Mouse (Mus musculus) forebrain, embryonic 16.5 days (tissue): ENCODE measurements around the gene Nabp2. TPM values are rescaled to one million over a fixed set of nuclear protein-coding genes. Genes with fewer than 3 reads are reported as not detected.

Experiments used
- ATAC-seq: fragments of 200-750 bp; cut with Nextera tagmentation; 2 replicates; pipeline ENCODE4 v1.8.0; 2017; ENCODE audit warnings: mild to moderate bottlenecking, moderate library complexity
- H3K27ac ChIP-seq: fragments of 300-500 bp; sonication (generic); 2 replicates; pipeline ENCODE4 v1.5.1; 2014; ENCODE audit warnings: low read length, control low read depth
- H3K27me3 ChIP-seq: fragments of 300-500 bp; sonication (generic); replicated peaks from 2 replicates; pipeline ENCODE4 v1.6.1; 2014; ENCODE audit warnings: low read length; ENCODE audit not compliant: control insufficient read depth, insufficient read depth
- H3K36me3 ChIP-seq: fragments of 300-500 bp; sonication (generic); 2 replicates; pipeline ENCODE4 v1.6.1; 2014; ENCODE audit not compliant: control insufficient read depth, insufficient read depth
- H3K4me1 ChIP-seq: fragments of 300-500 bp; sonication (generic); replicated peaks from 2 replicates; pipeline ENCODE4 v1.6.1; 2014; ENCODE audit warnings: low read length; ENCODE audit not compliant: control insufficient read depth, insufficient read depth
- H3K4me2 ChIP-seq: fragments of 300-500 bp; sonication (generic); 2 replicates; pipeline ENCODE4 v1.6.1; 2014; ENCODE audit warnings: mild to moderate bottlenecking, low read length, control low read depth
- H3K4me3 ChIP-seq: fragments of 300-500 bp; sonication (generic); replicated peaks from 2 replicates; pipeline ENCODE4 v1.5.1; 2014; ENCODE audit warnings: mild to moderate bottlenecking, low read length, control low read depth
- H3K9ac ChIP-seq: fragments of 300-500 bp; sonication (generic); replicated peaks from 2 replicates; pipeline ENCODE4 v1.6.1; 2014; ENCODE audit warnings: low read depth, low read length, control low read depth
- H3K9me3 ChIP-seq: fragments of 300-500 bp; sonication (generic); 2 replicates; pipeline ENCODE4 v1.6.1; 2016; ENCODE audit warnings: low read length; ENCODE audit not compliant: control insufficient read depth
- WGBS: fragments of 180-500 bp; shearing (Covaris S2); extraction: QIAGEN DNeasy Blood & Tissue Kit; methylation state at CpG from one replicate; pipeline ENCODE4 v1.1.7; 2014; 5-methylcytosine and 5-hydroxymethylcytosine counted together
- polyA plus RNA-seq: library from polyadenylated mRNA; unstranded; fragments of >200 nt; fragmentation: Nextera tagmentation; extraction: Ambion mirVana; gene quantifications from 2 replicates; pipeline ENCODE4 v1.2.1, GENCODE M21; 2015

Gene Nabp2
- polyA plus RNA-seq, 1 experiment from 2014 or later = 147 TPM

GRCm38 (mm10) chr10:128379260-128379659, 32.0 kb downstream of the Nabp2 start:
- Histone ChIP-seq H3K27me3 (no peaks in the 10 kb centered on the region), H3K9me3 (no peaks in the 10 kb centered on the region), H3K9ac (no peak overlapping the region), H3K4me3 (no peak overlapping the region), H3K36me3 (peaks cover 36% of the 10 kb centered on the region), H3K4me1 (peaks cover 24% of the 10 kb centered on the region), H3K27ac (no peak overlapping the region), H3K4me2 (no peak overlapping the region)
- no peak for ATAC-seq
- WGBS = 88% methylated on average over 7 of the region's 7 CpGs

- ATAC-seq = no peak
- H3K36me3 ChIP-seq = peaks cover 30% of the 10 kb centered on the region
- peaks cover 24% of the 10 kb centered on the region for H3K4me1 ChIP-seq
- H3K4me3 ChIP-seq = peak overlapping the region; percentile 95
- H3K9me3 ChIP-seq = no peaks in the 10 kb centered on the region
- 36% methylated on average over 3 of the region's 3 CpGs for WGBS
- H3K27ac ChIP-seq = no peak overlapping the region; the same call in 1 of the 2 replicates
- H3K9ac ChIP-seq = no peak overlapping the region; the same call in 1 of the 2 replicates
- H3K27me3 ChIP-seq = no peaks in the 10 kb centered on the region
- H3K4me2 ChIP-seq = peak overlapping the region; percentile 82
Observed at GRCm38 (mm10) chr10:128378462-128378861, 32.8 kb downstream of the Nabp2 start.

GRCm38 (mm10) chr10:128377940-128378448, 33.3 kb downstream of the Nabp2 start:
- H3K9ac ChIP-seq = peak overlapping the region; percentile 99
- peak overlapping the region; percentile 96 for H3K27ac ChIP-seq

GRCm38 (mm10) chr10:128377222-128377939, 33.9 kb downstream of the Nabp2 start:
- ATAC-seq = peak; percentile 76
- peak overlapping the region; percentile 95 for H3K4me3 ChIP-seq
- H3K9me3 ChIP-seq = no peaks in the 10 kb centered on the region
- 0% methylated on average over 45 of the region's 47 CpGs for WGBS
- H3K27me3 ChIP-seq = no peaks in the 10 kb centered on the region
- H3K27ac ChIP-seq = peak overlapping the region; percentile 96
- H3K4me1 ChIP-seq = peaks cover 24% of the 10 kb centered on the region
- peak overlapping the region; percentile 82 for H3K4me2 ChIP-seq
- H3K36me3 ChIP-seq = peaks cover 21% of the 10 kb centered on the region
- H3K9ac ChIP-seq = peak overlapping the region; percentile 99

More at GRCm38 (mm10) chr10:128377940-128378448, 33.3 kb downstream of the Nabp2 start:
- peak overlapping the region; percentile 95 for H3K4me3 ChIP-seq
- H3K4me2 ChIP-seq = peak overlapping the region; percentile 82
- WGBS = 54% methylated on average over 14 of the region's 14 CpGs
- peaks cover 26% of the 10 kb centered on the region for H3K36me3 ChIP-seq
- H3K9me3 ChIP-seq = no peaks in the 10 kb centered on the region
- H3K4me1 ChIP-seq = peaks cover 24% of the 10 kb centered on the region
- ATAC-seq = no peak
- no peaks in the 10 kb centered on the region for H3K27me3 ChIP-seq

- H3K27ac ChIP-seq = peak within 1 kb of the TSS; percentile 96
- peaks cover 14% of the 10 kb centered on the region for H3K36me3 ChIP-seq
- ATAC-seq = peak; percentile 93
- H3K27me3 ChIP-seq = no peaks in the 10 kb centered on the region
- peaks cover 24% of the 10 kb centered on the region for H3K4me1 ChIP-seq
- H3K4me3 ChIP-seq = peak within 1 kb of the TSS; percentile 95
- WGBS = under 1% methylated on average over 57 of the region's 73 CpGs
- no peaks in the 10 kb centered on the region for H3K9me3 ChIP-seq
- peak within 1 kb of the TSS; percentile 82 for H3K4me2 ChIP-seq
- H3K9ac ChIP-seq = peak within 1 kb of the TSS; percentile 99
Observed at GRCm38 (mm10) chr10:128376455-128377211, 34.7 kb downstream of the Nabp2 start, which contains the start of gene Ankrd52. Gene Ankrd52, plus strand, starts transcription at chr10:128377115.

GRCm38 (mm10) chr10:128376099-128376454, 35.2 kb downstream of the Nabp2 start:
- no peaks in the 10 kb centered on the region for H3K9me3 ChIP-seq
- peak overlapping the region; percentile 95 for H3K4me3 ChIP-seq
- no peaks in the 10 kb centered on the region for H3K27me3 ChIP-seq
- H3K27ac ChIP-seq = peak overlapping the region; percentile 96
- ATAC-seq = no peak
- H3K36me3 ChIP-seq = peaks cover 11% of the 10 kb centered on the region
- H3K4me1 ChIP-seq = peaks cover 24% of the 10 kb centered on the region
- peak overlapping the region; percentile 99 for H3K9ac ChIP-seq
- peak overlapping the region; percentile 81 for H3K4me2 ChIP-seq
- 37% methylated on average over 4 of the region's 4 CpGs for WGBS

- H3K9ac ChIP-seq = no peak overlapping the region
- H3K9me3 ChIP-seq = no peaks in the 10 kb centered on the region
- H3K4me3 ChIP-seq = no peak overlapping the region
- no peaks in the 10 kb centered on the region for H3K27me3 ChIP-seq
- H3K27ac ChIP-seq = no peak overlapping the region
- H3K36me3 ChIP-seq = peaks cover 2% of the 10 kb centered on the region; the same call in 1 of the 2 replicates
- no peak for ATAC-seq
- no peak overlapping the region for H3K4me2 ChIP-seq
- WGBS = 80% methylated on average over 6 of the region's 6 CpGs
- peaks cover 27% of the 10 kb centered on the region for H3K4me1 ChIP-seq
Observed at GRCm38 (mm10) chr10:128374393-128374792, 36.9 kb downstream of the Nabp2 start.

GRCm38 (mm10) chr10:128372989-128373748, 38.1 kb downstream of the Nabp2 start:
- Histone ChIP-seq H3K9me3 (no peaks in the 10 kb centered on the region), H3K4me3 (no peak overlapping the region), H3K27me3 (no peaks in the 10 kb centered on the region), H3K4me2 (no peak overlapping the region), H3K9ac (no peak overlapping the region), H3K4me1 (peaks cover 18% of the 10 kb centered on the region), H3K27ac (no peak overlapping the region), H3K36me3 (no peaks in the 10 kb centered on the region)
- no peak for ATAC-seq
- WGBS = 93% methylated on average over 6 of the region's 6 CpGs
